Mouse (Mus musculus): Measurements from ENCODE around the gene Olfr1357. TPM values are rescaled to one million over a fixed set of nuclear protein-coding genes. Genes with fewer than 3 reads are reported as not detected.

Olfr1357 gene
- total and polyA plus RNA-seq, 2 experiments: not detected

DNA sequence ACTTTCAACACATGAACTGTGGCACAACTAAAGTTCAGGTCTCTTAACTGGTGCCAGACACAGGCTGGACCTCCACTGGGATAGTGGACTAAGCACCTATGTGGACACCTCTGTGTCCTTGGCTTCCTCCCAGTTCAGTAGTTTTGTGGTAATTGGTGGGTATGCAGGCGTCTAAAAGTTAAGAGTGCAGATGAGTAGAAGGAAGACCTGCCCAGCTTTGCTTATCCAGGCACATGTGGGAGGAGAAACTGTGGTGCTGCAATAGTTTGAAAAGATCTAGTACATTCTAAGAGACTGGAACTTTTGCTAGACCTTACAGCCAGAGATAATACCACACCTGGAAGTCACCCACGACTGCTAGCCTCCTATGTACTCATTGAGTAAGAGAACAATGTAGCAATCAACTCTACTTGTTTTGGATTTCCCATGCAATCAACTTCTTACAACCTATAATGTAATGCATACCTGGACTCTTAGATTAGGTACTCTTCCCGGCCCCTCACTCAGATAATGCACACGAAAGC lies 25.0 kb downstream of the Olfr1357 start:
- TF ChIP-seq POLR2A (IDR thresholded peaks at IDR 0.05; ENCODE audit: extremely low read depth, insufficient read depth, low read length) (no peak), CTCF (IDR thresholded peaks at IDR 0.05; ENCODE audit: low read depth, low read length) (no peak)
- Histone ChIP-seq H3K4me1 (ENCODE audit: control insufficient read depth, insufficient read depth, low read length) (no peaks in the 10 kb centered on the region), H3K27ac (replicated peaks; ENCODE audit: insufficient read depth, low read depth, low read length) (no peak overlapping the region), H3K27me3 (ENCODE audit: control insufficient read depth, insufficient read depth, low read length) (peaks cover 16% of the 10 kb centered on the region; the same call in 1 of the 2 replicates), H3K4me3 (ENCODE audit: insufficient read depth, low read depth, low read length) (no peak overlapping the region), H3K79me2 (ENCODE audit: control insufficient read depth, insufficient read depth, low read length) (no peaks in the 10 kb centered on the region), H3K36me3 (ENCODE audit: control insufficient read depth, insufficient read depth, low read length) (no peaks in the 10 kb centered on the region), H3K9ac (ENCODE audit: low read depth, low read length) (no peak overlapping the region)
- WGBS: 72% methylated on average over 4 of the region's 4 CpGs
- DNase-seq (ENCODE audit: extremely low read depth, low read depth, low spot score): no peak

DNA sequence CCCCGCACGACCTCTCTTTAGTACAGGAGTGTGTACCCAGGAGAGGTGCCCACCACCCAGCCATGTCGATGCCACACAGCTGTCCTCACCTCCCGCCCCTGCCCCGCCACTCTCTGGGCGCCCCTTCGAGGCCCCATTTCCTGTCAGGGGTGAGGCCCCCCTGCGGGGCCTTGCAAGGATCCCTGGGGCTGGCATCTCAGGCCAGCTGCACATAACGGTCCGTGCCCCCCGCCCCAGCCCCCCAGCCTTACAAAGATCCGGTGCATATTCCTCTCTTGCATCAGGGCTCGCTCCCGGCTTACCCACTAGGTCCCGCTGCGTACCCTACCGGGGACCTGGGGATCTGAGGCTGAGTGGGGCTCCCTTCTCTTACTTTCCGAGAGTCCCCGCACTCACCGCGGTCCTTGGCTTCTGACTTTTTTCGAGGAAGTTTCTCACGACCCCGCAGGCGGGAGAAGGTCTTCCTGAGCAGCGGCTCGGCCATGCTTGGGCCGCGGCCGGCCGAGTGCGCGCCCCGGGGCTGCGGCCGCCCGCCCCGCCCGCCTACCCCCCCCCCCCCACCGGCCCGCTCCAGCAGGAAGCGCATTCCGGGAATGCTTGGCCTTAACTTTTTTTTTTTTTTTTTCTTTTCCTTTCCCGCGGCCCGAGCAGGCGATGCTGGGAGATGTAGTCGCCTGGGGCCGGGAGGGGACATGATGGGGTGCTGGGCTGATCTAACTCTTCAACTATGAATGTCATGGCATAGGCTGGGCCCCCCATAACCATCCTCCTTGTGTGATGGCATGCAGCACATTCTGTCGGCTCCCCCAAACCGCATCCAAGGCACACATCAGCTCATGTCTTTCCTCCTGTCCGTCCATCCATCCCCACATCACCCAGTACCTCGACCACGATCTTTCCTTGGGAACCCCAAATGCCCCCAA lies 26.2 kb downstream of the Olfr1357 start, which contains the start of gene Syde1:
Syde1 (minus strand) TSS at position 559 of the 923 bp plus-strand sequence.
- H3K27me3 ChIP-seq (ENCODE audit: control insufficient read depth, insufficient read depth, low read length): peaks cover 15% of the 10 kb centered on the region; the same call in 1 of the 2 replicates
- no peaks in the 10 kb centered on the region for H3K79me2 ChIP-seq (ENCODE audit: control insufficient read depth, insufficient read depth, low read length)
- peak within 1 kb of the TSS; percentile 77 for H3K4me3 ChIP-seq (ENCODE audit: insufficient read depth, low read depth, low read length)
- H3K9ac ChIP-seq (ENCODE audit: low read depth, low read length): peak within 1 kb of the TSS; percentile 77
- WGBS: 8% methylated on average over 53 of the region's 54 CpGs
- no peaks in the 10 kb centered on the region for H3K4me1 ChIP-seq (ENCODE audit: control insufficient read depth, insufficient read depth, low read length)
- H3K27ac ChIP-seq (replicated peaks; ENCODE audit: insufficient read depth, low read depth, low read length): peak within 1 kb of the TSS; percentile 75
- H3K36me3 ChIP-seq (ENCODE audit: control insufficient read depth, insufficient read depth, low read length): no peaks in the 10 kb centered on the region
- TF ChIP-seq POLR2A (IDR thresholded peaks at IDR 0.05; ENCODE audit: extremely low read depth, insufficient read depth, low read length): 0 out of 2 replicates have a peak, but pooled peaks have one; percentile 17
- no peak for TF ChIP-seq CTCF (IDR thresholded peaks at IDR 0.05; ENCODE audit: low read depth, low read length)
- DNase-seq (ENCODE audit: extremely low read depth, low read depth, low spot score): no peak

DNA sequence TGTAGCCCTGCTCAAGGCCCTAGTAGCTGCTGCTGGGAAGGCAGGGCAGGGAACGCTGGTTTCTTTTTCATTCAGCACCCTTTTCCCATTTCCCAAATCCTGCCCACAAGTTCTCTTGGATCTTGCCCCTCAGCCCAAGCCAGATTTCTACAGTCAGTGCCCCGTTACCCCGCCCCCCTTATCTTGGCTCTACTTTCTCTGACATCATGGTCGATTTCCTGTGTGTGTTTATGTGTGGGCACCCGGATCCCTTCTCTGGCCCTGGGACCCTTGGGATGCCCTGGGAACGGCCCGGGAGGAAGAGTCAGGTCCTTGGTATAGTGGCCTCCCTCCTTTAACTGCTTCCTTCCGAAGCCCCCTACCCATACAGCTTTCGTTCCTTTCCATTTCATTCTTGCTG lies 27.1 kb downstream of the Olfr1357 start:
- no peaks in the 10 kb centered on the region for H3K36me3 ChIP-seq (ENCODE audit: control insufficient read depth, insufficient read depth, low read length)
- H3K4me3 ChIP-seq (ENCODE audit: insufficient read depth, low read depth, low read length): peak overlapping the region; percentile 77
- H3K79me2 ChIP-seq (ENCODE audit: control insufficient read depth, insufficient read depth, low read length): no peaks in the 10 kb centered on the region
- no peak for TF ChIP-seq CTCF (IDR thresholded peaks at IDR 0.05; ENCODE audit: low read depth, low read length)
- no peak for TF ChIP-seq POLR2A (IDR thresholded peaks at IDR 0.05; ENCODE audit: extremely low read depth, insufficient read depth, low read length)
- DNase-seq (ENCODE audit: extremely low read depth, low read depth, low spot score): no peak
- H3K9ac ChIP-seq (ENCODE audit: low read depth, low read length): peak overlapping the region; percentile 77; the same call in 1 of the 2 replicates
- H3K27ac ChIP-seq (replicated peaks; ENCODE audit: insufficient read depth, low read depth, low read length): peak overlapping the region; percentile 75
- peaks cover 10% of the 10 kb centered on the region; the same call in 1 of the 2 replicates for H3K27me3 ChIP-seq (ENCODE audit: control insufficient read depth, insufficient read depth, low read length)
- no peaks in the 10 kb centered on the region for H3K4me1 ChIP-seq (ENCODE audit: control insufficient read depth, insufficient read depth, low read length)
- WGBS: 47% methylated on average over 9 of the region's 9 CpGs

DNA sequence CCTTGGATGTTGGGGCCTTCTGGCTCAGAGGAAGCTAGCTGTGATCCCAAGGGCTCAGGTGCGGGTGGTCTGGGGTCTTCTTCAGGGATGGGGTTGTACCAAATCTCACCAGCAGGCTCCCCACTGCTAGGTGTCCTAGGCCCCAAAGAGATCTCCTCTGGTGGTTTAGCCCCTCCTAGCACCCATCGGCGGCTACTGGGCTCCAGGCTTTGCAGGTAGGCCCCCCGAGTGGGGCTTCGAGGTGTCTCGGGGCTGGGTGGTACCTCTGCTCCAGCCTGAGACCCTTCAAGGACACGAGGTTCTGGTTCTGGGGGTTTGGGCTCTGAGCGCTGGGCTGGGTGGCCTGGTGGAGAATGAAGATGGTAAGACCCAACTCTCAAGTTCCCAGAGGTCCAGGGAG lies 28.0 kb downstream of the Olfr1357 start:
- Histone ChIP-seq H3K4me3 (ENCODE audit: insufficient read depth, low read depth, low read length) (no peak overlapping the region), H3K9ac (ENCODE audit: low read depth, low read length) (no peak overlapping the region), H3K27me3 (ENCODE audit: control insufficient read depth, insufficient read depth, low read length) (peaks cover 10% of the 10 kb centered on the region; the same call in 1 of the 2 replicates), H3K79me2 (ENCODE audit: control insufficient read depth, insufficient read depth, low read length) (no peaks in the 10 kb centered on the region), H3K27ac (replicated peaks; ENCODE audit: insufficient read depth, low read depth, low read length) (no peak overlapping the region), H3K4me1 (ENCODE audit: control insufficient read depth, insufficient read depth, low read length) (no peaks in the 10 kb centered on the region), H3K36me3 (ENCODE audit: control insufficient read depth, insufficient read depth, low read length) (no peaks in the 10 kb centered on the region)
- no peak for DNase-seq (ENCODE audit: extremely low read depth, low read depth, low spot score)
- TF ChIP-seq POLR2A (IDR thresholded peaks at IDR 0.05; ENCODE audit: extremely low read depth, insufficient read depth, low read length) (no peak), CTCF (IDR thresholded peaks at IDR 0.05; ENCODE audit: low read depth, low read length) (no peak)
- WGBS: 90% methylated on average over 8 of the region's 8 CpGs

DNA sequence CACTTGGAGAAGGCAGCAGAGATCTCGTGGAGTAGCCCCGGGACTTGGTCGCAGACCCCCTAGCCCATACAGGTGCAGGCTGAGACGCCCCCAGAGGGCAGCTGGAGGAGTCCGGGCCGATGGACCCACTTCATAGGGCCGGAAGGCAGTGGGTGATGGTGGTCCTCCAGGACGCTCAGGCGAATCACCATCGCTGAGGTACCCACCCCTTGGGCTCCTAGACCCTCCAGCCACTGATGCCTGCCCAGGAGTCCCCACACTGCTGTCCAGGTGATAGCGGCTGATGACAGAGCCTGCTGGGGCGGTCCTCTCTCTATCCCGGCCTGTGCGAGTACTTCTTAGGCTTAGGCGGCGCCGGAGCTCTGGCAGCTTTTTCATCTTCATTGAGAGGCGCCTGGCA lies 28.6 kb downstream of the Olfr1357 start:
- DNase-seq (ENCODE audit: extremely low read depth, low read depth, low spot score): no peak
- TF ChIP-seq CTCF (IDR thresholded peaks at IDR 0.05; ENCODE audit: low read depth, low read length) (no peak), POLR2A (IDR thresholded peaks at IDR 0.05; ENCODE audit: extremely low read depth, insufficient read depth, low read length) (no peak)
- Histone ChIP-seq H3K27me3 (ENCODE audit: control insufficient read depth, insufficient read depth, low read length) (peaks cover 10% of the 10 kb centered on the region; the same call in 1 of the 2 replicates), H3K4me1 (ENCODE audit: control insufficient read depth, insufficient read depth, low read length) (no peaks in the 10 kb centered on the region), H3K36me3 (ENCODE audit: control insufficient read depth, insufficient read depth, low read length) (peaks cover 2% of the 10 kb centered on the region; the same call in 1 of the 2 replicates), H3K9ac (ENCODE audit: low read depth, low read length) (no peak overlapping the region), H3K79me2 (ENCODE audit: control insufficient read depth, insufficient read depth, low read length) (no peaks in the 10 kb centered on the region), H3K27ac (replicated peaks; ENCODE audit: insufficient read depth, low read depth, low read length) (no peak overlapping the region), H3K4me3 (ENCODE audit: insufficient read depth, low read depth, low read length) (no peak overlapping the region)
- 96% methylated on average over 18 of the region's 18 CpGs for WGBS
